Mouse (Mus musculus) bone marrow, adult 2 months (tissue): ENCODE data around the gene Znhit3. TPM values are rescaled to one million over a fixed set of nuclear protein-coding genes. Genes with fewer than 3 reads are reported as not detected.

Experiments used
- H3K27ac ChIP-seq: fragments of 200-500 bp; 2 replicates; pipeline ENCODE4 v1.5.1; 2012; ENCODE audit warnings: low read depth, mild to moderate bottlenecking, control low read depth, inconsistent platforms, low read length; ENCODE audit not compliant: control insufficient read depth, poor library complexity, insufficient read depth
- H3K4me1 ChIP-seq: fragments of 200-500 bp; 2 replicates; pipeline ENCODE4 v1.6.1; 2011; ENCODE audit warnings: low read length; ENCODE audit not compliant: control insufficient read depth, insufficient read depth
- H3K4me3 ChIP-seq: fragments of 200-500 bp; replicated peaks from 2 replicates; pipeline ENCODE3; 2011; ENCODE audit warnings: mild to moderate bottlenecking, low read depth, low read length, control low read depth; ENCODE audit not compliant: control insufficient read depth
- CTCF ChIP-seq: fragments of 200-500 bp; IDR thresholded peaks from 2 replicates; pipeline ENCODE4 v1.5.1; 2011; ENCODE audit warnings: low read length, control low read depth; ENCODE audit not compliant: control insufficient read depth, insufficient read depth
- POLR2A ChIP-seq: fragments of 200-500 bp; IDR thresholded peaks from 2 replicates; pipeline ENCODE4 v1.6.1; 2011; ENCODE audit warnings: low read depth, mild to moderate bottlenecking, control low read depth, low read length, borderline replicate concordance; ENCODE audit not compliant: control insufficient read depth
- WGBS: fragments of 180-500 bp; shearing (Covaris S2); methylation state at CpG from one replicate; pipeline ENCODE4 v1.1.7; 2018; 5-methylcytosine and 5-hydroxymethylcytosine counted together
- polyA plus RNA-seq: library from polyadenylated mRNA; stranded (reverse); fragments of >200 nt; gene quantifications from 2 replicates; pipeline ENCODE4 v1.2.4, GENCODE M21; 2011; ENCODE audit warnings: low replicate concordance; ENCODE audit not compliant: missing spikeins, insufficient read depth, insufficient read length

Znhit3 gene
- polyA plus RNA-seq, 1 experiment = 24.5 TPM

DNA sequence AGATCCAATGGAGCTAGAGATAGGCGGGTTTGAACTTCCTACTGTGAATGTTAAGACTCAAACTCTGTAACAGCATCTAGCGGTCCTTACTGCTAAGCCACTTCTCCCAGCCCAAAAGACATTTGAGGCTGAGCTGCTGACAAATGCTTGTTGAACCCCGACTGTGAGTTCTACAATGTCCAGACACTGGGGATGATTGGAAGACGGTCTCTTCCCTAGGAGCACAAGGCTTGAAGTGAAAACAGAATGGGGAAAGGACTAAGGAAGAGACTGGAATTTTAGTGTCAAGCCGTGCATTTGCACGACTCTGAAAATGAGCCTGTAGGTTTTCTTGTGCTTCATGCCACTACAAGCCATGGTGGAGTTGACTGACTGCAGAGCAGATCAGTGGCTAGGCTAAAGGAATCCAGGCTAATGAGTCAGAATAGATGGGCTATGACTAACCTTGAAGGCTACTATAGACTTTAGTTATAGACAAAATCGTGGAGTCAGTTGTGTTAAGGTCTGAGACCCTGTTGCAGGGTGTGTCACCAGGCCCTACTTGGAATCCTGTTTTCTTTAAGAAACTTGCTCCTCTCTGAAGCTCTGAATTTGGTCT, 636 bp upstream of the Znhit3 start:
- no peak for TF ChIP-seq CTCF
- no peak for TF ChIP-seq POLR2A
- WGBS = 70% methylated on average over 7 of the region's 7 CpGs
- Histone ChIP-seq H3K4me3 (no peak overlapping the region), H3K27ac (no peak overlapping the region), H3K4me1 (no peaks in the 10 kb centered on the region; the same call in 1 of the 2 replicates)

DNA sequence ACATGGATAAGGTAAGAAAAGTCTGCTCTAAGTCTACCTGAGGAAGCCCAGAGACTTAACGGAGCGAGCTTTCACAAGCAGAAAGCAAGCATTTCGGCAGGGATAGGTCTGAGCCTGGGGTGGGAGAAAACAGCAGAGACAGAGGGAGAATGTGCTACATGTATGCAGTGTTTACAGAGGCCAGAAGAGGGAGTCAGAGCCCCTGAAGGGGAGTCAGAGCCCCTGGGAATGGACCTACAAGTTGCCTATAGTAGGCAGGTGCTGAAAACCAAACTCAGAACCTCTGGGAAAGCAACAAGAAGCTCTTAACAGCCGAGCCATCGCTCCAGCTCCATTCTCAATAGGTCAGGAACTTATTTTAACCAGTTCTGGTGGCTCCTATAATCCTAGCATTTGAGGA, 1.5 kb downstream of the Znhit3 start:
- WGBS = 80% methylated on average over 5 of the region's 5 CpGs
- Histone ChIP-seq H3K4me3 (no peak overlapping the region), H3K27ac (no peak overlapping the region), H3K4me1 (no peaks in the 10 kb centered on the region; the same call in 1 of the 2 replicates)
- TF ChIP-seq POLR2A (no peak), CTCF (peak; percentile 23; the same call in 1 of the 2 replicates)

DNA sequence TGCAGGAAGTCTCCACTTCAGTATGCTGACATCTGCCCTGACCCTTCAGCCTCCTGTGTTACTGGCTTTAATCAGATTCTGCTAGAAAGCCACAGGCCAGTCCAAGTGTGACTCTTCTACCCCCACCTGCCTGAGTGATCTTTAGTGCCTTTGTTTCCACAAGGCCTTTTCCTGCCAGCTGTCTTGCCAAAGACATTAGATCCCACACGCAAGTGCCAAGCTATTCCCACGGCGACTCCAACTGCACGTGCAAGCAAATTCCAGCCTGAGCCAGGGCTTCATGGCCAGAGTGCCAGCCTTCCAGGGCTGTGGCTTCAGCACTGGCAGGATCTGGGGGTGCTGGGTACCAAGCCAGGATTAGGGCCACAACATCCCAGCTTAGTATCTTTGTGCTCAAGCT, 5.8 kb downstream of the Znhit3 start:
- H3K4me1 ChIP-seq = no peaks in the 10 kb centered on the region
- 96% methylated on average over 4 of the region's 4 CpGs for WGBS
- no peak overlapping the region for H3K27ac ChIP-seq
- no peak for TF ChIP-seq CTCF
- TF ChIP-seq POLR2A = no peak
- H3K4me3 ChIP-seq = no peak overlapping the region

DNA sequence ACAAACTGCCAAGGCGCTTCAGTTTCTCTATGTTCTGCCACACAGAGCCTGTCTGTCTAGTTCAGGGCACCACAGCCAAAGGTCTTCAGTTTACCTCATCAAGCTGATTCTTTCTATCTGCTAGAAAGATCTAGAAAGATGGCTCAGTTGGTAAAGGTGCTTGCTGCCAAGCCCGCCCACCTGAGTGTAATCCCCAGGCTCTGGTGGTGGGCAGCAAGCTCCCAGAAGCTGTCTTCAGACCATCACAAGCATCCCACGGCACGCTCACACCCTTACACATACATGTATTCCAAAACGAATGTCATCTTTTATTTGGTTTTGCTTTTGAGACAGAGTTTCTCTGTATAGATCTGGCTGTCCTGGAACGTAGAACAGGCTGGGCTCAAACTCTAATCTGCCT, 7.7 kb downstream of the Znhit3 start:
- 93% methylated on average over 6 of the region's 6 CpGs for WGBS
- TF ChIP-seq POLR2A (no peak), CTCF (no peak)
- no peak overlapping the region for H3K27ac ChIP-seq
- no peak overlapping the region for H3K4me3 ChIP-seq
- no peaks in the 10 kb centered on the region for H3K4me1 ChIP-seq

DNA sequence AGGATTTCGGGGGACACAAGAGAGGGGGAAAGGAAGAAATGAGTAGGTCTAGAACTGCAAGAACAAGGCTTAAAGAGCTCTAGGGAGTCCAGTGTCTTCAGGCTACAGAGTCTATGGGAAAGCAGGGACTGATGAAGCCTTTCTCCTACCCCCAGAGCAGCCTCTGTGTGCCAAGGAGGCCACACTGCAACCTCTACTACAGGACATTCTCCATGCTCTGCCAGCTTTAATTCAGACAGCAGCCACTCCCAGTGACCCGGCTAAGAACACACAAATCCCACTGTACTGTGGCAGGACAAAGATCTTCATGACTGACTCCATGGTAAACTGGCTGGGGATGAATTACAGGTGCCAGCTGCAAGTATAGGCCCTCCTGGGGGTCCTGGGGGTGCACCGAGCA, 9.1 kb downstream of the Znhit3 start:
- 81% methylated on average over 3 of the region's 3 CpGs for WGBS
- no peak overlapping the region for H3K27ac ChIP-seq
- TF ChIP-seq CTCF (no peak), POLR2A (no peak)
- no peak overlapping the region for H3K4me3 ChIP-seq
- H3K4me1 ChIP-seq = no peaks in the 10 kb centered on the region

DNA sequence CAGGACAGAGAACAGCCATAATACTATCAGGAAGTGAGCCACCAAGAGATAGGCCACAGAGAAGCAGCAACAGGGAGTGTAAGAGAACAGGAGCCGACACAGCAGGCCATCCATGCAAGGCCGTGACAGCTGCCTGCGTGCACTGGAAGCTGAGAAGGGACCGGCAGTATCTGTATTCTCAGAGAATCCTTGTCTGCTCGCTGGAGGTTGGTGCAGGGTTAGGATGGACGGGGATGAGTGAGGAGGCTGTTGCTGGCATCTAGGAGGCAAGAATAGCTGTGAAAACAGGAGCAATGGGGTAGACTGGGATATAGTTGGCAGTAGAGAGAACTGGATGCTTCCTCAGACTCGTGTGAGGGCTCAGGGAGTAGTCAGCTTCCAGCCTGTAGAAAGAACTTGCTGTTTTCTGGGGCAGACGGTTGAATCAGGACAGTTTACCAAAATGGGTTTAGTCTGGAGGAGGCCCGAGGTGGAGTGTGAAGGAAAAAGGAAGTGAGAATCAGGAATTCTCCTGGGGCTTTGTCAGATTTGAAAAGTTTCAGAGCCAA, 11.5 kb downstream of the Znhit3 start:
- TF ChIP-seq CTCF = no peak
- TF ChIP-seq POLR2A = no peak
- Histone ChIP-seq H3K27ac (no peak overlapping the region), H3K4me1 (no peaks in the 10 kb centered on the region), H3K4me3 (no peak overlapping the region)
- 82% methylated on average over 9 of the region's 9 CpGs for WGBS

DNA sequence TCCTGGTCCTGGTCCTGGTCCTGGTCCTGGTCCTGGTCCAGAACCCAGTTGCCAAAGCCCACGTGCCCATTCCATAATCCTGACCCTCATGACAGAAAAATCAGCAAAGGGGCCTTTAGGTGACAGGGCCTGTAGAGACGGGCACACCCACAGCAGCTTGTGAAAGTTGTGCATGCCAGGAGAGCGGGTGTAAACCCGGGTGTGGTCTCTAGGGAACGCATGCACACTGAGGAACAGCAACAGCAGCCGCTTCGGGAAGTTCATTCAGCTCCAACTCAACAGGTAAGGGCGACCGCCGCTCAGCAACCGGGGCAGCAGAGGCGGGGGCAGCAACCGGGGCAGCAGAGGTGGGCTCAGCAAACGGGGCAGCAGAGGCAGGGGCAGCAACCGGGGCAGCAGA, 23.1 kb downstream of the Znhit3 start:
- H3K27ac ChIP-seq = no peak overlapping the region
- no peaks in the 10 kb centered on the region; the same call in 1 of the 2 replicates for H3K4me1 ChIP-seq
- 89% methylated on average over 15 of the region's 15 CpGs for WGBS
- H3K4me3 ChIP-seq = no peak overlapping the region
- TF ChIP-seq POLR2A (no peak), CTCF (no peak)

DNA sequence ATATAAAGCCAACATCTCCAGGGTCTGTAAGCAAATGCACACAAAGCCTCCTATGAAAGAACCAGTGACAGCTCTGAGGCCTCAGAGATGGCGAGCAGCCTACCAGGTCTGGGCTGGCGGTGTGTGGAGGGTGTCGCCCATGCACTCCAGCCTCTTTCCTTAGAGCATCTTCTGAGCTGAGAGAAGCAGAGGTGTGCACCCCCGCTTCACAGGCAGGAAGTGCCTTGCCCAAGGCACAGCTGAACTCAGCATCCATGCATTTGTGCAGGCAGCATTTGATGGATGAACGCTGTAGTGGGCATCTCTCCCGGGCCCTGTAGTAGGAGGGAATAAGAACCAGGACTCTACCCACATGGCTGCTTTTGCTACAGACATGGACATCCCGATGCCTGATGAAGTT, 24.5 kb downstream of the Znhit3 start:
- no peak overlapping the region for H3K4me3 ChIP-seq
- no peaks in the 10 kb centered on the region; the same call in 1 of the 2 replicates for H3K4me1 ChIP-seq
- 91% methylated on average over 7 of the region's 7 CpGs for WGBS
- no peak for TF ChIP-seq POLR2A
- no peak for TF ChIP-seq CTCF
- no peak overlapping the region for H3K27ac ChIP-seq

DNA sequence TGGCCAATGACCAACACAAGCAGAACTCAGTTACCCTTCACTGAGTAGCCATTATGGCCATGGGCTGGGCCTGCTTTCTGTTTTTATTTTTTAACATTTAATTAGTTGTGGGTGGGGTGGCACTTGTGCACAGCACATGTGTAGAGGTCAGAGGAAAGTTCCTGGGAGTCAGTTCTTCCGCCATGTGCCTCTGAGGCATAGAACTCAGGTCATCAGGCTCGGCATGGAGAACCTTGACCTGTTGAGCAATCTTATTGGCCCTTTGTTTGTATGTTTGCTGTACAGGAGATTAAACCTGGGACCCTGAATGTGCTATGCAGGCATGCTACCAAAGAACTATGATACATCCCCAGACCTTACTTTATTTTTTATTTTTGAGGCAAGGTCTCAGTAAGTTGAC, 26.7 kb downstream of the Znhit3 start:
- Histone ChIP-seq H3K27ac (no peak overlapping the region), H3K4me1 (no peaks in the 10 kb centered on the region; the same call in 1 of the 2 replicates), H3K4me3 (no peak overlapping the region)
- TF ChIP-seq CTCF = no peak
- no peak for TF ChIP-seq POLR2A
- 79% methylated on average over 2 of the region's 2 CpGs for WGBS

DNA sequence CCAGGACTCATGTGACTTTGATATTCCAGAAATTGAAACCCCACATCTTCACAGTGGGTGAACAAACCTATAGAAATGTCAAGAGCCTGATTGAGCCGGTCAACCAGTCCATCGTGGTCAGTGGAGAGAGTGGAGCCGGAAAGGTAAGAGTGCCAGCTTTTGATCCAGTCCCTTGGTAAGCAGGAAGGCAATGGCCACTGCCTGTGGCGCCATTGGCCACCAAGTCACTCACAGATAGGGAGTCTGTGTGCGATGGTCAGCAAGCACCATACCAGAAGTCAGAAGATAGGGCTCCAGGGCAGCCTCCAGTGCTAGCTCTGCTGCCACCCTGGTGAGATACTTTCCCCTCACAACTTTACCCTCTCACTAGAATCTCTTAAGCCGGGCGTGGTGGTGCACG, 28.1 kb downstream of the Znhit3 start:
- TF ChIP-seq CTCF = no peak
- TF ChIP-seq POLR2A = no peak
- Histone ChIP-seq H3K4me3 (no peak overlapping the region), H3K4me1 (no peaks in the 10 kb centered on the region; the same call in 1 of the 2 replicates), H3K27ac (no peak overlapping the region)
- WGBS = 94% methylated on average over 8 of the region's 8 CpGs
